Mouse (Mus musculus): ENCODE data around the gene Tm9sf1. TPM values are rescaled to one million over a fixed set of nuclear protein-coding genes. Genes with fewer than 3 reads are reported as not detected.

Tm9sf1 gene
- 100 to 1,000 TPM in 2 of 4 experiments, 10 to 100 TPM in 2; 95.2 to 101 (median 98.7) TPM for total RNA-seq (2022)

DNA sequence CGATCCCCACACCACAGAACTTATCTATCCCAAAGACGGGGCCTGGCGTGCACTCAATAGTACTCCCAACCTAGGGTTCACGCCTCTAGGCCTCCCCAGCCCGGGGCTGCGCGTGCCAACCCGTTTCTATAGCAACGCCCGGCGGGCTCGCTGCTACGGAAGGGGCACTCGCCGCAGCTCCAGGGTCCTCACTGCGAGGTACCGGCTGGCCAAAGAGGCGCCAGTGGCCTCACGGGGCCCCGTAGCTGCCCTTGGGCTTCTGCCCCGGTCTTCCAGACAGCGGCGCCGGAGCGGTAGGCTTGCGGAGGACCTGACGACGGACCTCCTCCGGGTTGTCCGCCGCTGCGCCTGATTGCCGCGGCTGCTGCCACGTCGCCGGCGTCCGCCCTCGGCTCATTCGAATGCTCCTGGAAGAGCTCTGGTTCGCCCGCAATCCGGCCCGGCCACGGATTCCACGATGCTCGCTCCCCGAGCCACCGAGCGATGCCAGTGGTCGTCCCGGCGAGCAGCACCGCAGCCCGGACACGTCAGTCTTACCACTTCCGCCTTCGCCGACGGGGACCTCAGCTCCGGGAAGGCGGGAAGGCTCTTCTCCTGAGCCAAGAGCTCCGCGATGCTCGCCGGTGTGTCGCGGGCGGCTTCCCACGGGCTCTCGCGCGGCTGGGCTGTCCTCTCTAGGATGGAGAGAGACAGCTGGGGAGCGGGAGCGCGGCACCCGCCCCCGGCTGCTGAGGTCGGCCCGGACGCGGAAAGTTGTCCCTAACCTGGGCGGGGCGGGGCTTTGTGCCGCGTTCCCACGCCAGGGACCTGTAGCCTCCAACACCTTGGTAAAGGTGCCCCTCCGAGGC lies at the start of gene Tm9sf1:
Gene Tm9sf1, minus strand, starts transcription at position 747 of the 848 bp plus-strand sequence.
- peak; percentile 80 for DNase-seq

DNA sequence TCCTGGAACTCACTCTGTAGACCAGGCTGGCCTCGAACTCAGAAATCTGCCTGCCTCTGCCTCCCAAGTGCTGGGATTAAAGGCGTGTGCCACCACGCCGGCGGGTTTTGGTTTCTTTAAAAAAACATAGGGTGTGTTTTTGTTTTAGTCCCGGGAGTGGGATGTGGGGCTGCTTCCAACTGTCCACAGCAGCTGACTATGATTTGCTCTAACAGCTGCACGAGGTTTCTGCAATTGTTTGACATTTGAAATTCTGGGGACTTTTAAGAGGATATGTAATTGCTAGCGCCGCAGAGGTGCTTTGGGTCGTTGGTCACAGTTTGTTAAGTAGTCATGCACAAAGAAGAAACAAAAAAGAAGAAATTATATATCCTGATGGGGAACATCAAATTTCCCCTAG lies 45.8 kb upstream of the Tm9sf1 start:
- DNase-seq, result no peak

GRCm38 (mm10) chr14:55682118-55682493 lies 38.5 kb upstream of the Tm9sf1 start:
- no peak for DNase-seq

GRCm38 (mm10) chr14:55681160-55682117 lies 37.8 kb upstream of the Tm9sf1 start, which contains the start of gene Tinf2:
TSS of gene Tinf2 (minus strand) at chr14:55681820.
- DNase-seq, result peak; percentile 94

DNA sequence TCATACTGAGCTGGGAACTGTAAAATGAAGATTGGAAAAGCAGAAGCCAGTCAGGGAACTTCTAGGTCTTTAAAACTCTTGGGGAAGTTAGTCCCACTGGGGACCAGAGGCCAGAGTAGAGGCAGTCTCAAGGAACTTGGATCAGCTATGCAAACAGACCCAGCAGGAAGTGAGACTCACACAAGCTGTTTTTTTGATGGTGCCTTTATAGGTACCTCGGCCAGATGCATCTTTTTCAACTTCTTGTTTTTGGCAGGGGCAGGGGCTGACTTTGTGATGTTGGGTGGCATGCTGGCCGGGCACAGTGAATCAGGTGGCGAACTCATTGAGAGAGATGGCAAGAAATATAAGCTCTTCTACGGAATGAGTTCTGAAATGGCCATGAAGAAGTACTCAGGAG lies 34.0 kb upstream of the Tm9sf1 start:
- no peak for DNase-seq

DNA sequence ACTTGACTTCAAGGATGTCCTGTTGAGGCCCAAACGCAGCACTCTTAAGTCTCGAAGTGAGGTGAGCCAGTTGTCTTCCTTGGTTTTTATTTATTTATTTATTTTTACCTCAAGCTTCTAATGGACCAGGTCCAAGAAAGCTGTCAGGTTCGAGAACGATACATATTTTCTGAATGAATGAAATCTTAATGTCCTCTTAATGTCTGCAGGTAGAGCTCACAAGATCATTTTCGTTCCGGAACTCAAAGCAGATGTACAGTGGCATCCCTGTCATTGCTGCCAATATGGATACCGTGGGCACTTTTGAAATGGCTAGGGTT lies 29.1 kb upstream of the Tm9sf1 start:
- DNase-seq, result no peak

DNA sequence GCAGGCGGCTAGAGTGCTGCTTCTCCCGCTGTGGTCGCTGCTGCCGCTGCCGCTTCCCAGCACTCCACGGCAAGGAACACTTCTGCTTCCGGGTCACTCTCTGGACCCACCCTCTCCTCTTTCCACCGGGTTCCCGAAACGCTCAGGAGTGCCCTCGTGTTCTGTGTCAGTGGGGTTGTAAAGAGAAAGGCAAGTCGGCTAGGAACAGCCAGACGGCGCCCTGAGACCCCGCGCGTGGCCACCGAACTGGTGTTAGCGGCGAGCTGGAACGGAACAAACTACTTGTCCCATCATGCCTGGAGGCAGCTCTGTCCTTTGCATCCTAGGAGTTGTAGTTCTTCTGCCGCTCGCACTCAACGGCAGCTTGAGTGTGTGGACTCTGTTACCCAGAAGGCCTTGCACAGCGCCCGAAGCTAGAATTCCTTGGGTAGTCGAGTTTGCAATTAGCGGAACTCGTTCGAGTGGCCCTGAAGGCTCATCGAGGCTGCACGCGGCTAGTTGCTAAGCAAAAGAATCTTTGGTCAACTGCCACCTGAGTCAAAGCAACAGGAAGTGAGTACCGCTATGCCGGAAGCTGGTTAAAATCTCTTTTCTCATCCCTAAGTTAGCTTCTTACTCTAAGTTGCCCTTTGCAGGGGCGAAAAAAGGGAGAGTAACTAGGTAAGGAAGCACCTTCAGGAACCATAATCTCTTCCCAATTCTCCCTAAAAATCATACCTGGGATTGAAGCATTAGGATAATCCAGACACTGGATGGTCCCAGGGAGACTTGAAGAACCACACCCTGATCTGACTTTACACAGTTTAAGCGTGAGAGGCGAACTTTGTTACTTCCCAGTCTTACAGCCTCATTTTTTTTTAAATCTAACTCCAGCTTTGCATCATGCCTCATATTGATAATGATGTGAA lies 28.5 kb upstream of the Tm9sf1 start, which contains the start of the genes Gmpr2 and Nedd8:
Gene Gmpr2, plus strand, starts transcription at position 109 of the 908 bp plus-strand sequence.
Gene Nedd8, minus strand, starts transcription at position 292 of the 908 bp plus-strand sequence.
- peak; percentile 94 for DNase-seq

GRCm38 (mm10) chr14:55671486-55671832 lies 27.9 kb upstream of the Tm9sf1 start:
- DNase-seq, result no peak

- no peak for DNase-seq
Observed at GRCm38 (mm10) chr14:55660636-55661035, 17.0 kb upstream of the Tm9sf1 start.

DNA sequence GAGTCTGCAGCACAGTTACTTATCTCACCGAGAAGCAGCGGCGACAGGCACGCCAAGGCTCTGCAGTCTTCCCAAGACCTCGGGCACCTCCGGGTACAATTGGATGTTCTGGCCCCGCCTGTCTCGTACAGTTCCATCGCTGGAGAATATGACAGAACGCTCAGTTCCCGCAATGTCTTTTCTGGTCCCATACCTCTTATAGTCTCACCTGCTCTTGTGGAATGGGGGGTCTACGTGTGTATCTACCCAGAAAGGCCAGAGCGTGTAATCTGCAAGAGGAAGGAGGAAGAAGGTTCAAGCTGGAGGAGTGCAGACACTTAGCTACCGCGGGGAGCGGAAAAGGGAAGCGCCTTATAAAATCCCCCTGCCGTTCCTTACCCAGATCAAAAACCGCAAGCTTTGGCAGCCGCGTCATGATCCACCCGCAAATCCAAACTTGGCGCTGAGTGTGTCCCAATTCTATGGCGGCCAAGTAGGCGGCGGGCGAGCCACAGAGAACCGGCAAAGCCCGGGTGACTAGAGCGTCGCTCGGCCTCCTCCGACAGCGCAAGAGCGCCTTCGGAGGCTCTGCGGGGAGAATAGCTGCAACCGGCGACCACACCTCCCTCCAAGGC lies 16.5 kb upstream of the Tm9sf1 start, which contains the start of gene Mdp1:
Gene Mdp1, minus strand, starts transcription at position 549 of the 614 bp plus-strand sequence.
- DNase-seq, result peak; percentile 66

- DNase-seq, result peak; percentile 76
Observed at GRCm38 (mm10) chr14:55658011-55658410, 14.4 kb upstream of the Tm9sf1 start.

DNA sequence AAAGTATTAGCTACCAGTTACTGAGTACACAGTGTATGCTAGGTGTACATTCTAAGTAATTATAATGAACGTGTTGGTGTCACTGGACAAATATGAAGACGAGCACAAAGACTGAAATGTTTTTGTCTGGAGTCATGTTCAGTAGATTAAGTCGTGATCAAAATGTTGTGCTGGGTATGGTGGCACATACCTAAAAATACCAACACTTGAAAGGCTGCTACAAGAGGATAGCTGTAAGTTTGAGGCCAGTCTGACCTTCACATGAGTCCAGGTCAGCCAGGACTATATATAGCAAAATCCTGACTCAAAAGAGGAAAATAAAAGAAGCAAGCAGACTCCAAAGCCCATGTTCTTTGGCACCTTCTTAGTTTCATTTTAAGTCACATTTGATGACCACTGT lies 13.3 kb upstream of the Tm9sf1 start:
- DNase-seq, result no peak

GRCm38 (mm10) chr14:55651528-55651927 lies 7.9 kb upstream of the Tm9sf1 start:
- DNase-seq, result no peak

- no peak for DNase-seq
Observed at GRCm38 (mm10) chr14:55649884-55650283, 6.3 kb upstream of the Tm9sf1 start, which contains the start of gene Tssk4. TSS of gene Tssk4 (plus strand) at chr14:55650184.

DNA sequence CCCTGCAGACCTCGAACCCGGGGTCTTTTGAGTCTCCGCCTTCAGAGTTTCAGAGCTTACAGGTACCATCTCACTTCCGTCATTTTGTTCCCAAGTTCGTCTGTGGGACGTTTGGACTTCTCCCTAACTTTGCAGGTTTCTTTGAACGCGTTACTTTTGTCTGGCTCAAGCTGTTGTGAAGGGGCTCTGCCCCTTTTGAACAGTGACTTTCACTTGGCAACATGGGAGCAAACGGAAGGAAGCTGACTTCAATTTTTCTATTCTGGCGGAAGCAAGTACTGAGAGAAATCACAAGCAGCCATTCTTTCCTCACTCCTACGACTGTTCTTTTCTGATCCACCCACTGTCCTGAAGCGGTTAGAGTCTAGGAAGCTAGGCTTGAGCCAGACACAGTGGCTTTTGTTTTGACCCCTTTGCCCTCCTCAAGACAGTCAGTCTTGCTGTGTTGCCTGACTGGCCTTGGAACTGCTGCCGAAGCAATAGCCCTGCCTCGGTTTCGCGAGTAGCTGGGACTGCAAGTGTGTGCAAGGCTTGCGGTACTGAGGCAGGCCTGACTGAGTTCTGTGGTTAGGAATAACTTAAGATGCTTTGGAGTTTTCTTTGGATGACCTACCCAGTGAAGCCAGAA lies 769 bp upstream of the Tm9sf1 start:
- DNase-seq, result no peak

DNA sequence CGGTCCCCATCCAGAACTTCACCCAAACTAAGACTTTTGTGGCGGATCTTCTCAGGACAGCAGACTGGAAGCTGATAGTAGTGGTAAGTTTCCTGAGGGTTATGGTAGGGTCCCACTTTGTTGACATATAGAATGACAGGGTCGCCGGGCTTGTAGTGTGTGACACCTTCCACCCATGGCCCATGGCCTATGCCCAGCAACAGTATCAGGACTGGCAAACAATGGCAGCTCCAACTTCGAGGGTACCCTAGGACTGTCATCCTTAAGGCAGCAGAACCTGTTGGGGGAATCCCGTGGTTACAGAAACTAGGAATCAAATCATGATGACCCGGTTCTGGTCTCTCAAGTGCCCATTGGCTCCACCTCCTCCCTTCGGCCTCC lies 937 bp downstream of the Tm9sf1 start:
- no peak for DNase-seq

DNA sequence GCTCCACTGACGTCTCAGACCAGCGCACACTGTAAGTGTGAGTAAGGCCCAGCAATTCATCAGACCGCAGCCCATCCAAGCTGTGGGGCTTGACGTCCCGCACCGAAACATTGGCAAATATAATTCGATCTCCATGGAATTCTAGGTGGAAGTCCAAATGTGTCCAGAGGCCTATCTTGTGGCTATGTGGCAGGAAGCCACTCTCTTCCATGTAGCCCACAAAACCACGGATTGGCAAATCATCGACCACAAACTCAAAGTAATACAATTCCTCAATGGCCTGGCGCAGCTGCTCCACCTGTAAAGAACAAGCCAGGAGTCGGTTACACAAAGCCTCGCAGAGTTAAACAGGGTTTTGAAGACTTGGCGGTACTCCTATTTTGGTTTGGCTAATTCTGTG lies 2.3 kb downstream of the Tm9sf1 start:
- no peak for DNase-seq

GRCm38 (mm10) chr14:55640816-55641215 lies 2.8 kb downstream of the Tm9sf1 start:
- no peak for DNase-seq

DNA sequence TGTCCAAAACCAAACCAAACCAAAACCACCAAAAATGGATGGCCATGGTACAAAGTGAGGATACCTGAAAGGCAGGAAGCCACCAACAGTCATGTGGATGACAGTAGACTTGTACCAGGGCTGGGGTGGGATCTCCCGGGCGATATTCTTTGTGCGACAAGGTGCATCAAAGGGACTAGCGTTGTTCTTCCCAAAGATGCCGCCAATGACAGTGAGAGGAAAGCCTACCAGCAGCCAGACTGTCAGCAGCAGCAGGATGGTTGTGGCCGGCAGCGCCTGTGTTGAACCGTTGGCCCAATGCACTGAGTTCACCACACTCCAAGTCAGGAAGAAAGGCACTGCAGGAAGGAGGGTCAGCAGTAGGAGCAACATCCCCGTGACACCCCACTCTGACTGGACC lies 5.8 kb downstream of the Tm9sf1 start, which contains the start of gene Gm49378:
Gene Gm49378, minus strand, starts transcription at position 101 of the 400 bp plus-strand sequence.
- no peak for DNase-seq

DNA sequence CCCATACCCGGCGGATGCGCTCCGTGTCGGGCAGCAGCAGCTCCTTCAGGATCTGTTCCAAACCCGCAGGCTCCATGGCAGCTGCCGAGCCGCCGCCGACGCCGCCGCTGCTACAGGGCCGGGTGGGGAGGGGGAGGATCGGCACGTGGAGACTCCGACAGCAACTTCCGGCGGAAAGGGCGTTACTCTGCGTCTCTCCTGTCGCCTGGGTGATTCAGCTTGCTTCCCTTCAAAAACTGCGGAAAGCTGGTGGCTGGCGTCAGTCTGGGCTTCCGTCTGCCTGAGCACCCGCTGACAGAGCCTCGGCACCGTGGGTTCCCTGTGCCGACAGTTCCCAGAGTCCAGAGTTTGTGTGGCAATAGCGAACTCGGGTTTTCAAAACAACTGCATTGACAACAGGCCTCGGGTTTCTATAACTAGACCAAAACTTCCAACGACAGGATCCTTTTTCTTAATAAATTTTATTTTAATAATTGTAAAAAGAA lies 8.0 kb downstream of the Tm9sf1 start, which contains the start of gene Ipo4:
Gene Ipo4, minus strand, starts transcription at position 435 of the 485 bp plus-strand sequence.
- peak; percentile 84 for DNase-seq

All from adrenal gland, adult 8-10 months (tissue).